Mouse (Mus musculus) heart, adult 2 months (tissue): Measurements from ENCODE around the gene Prdm16. TPM values are rescaled to one million over a fixed set of nuclear protein-coding genes. Genes with fewer than 3 reads are reported as not detected.

Experiments
- DNase-seq, 2 experiments: peaks; one replicate each; pipeline ENCODE4 v3.0.0; 2021
- H3K27ac ChIP-seq: fragments of 200-600 bp; 2 replicates; pipeline ENCODE4 v1.8.1; 2022
- H3K27me3 ChIP-seq: fragments of 200-500 bp; 2 replicates; pipeline ENCODE4 v1.6.1; 2012; ENCODE audit warnings: mild to moderate bottlenecking, low read length, inconsistent platforms, mixed read lengths; ENCODE audit not compliant: control insufficient read depth, insufficient read depth
- H3K36me3 ChIP-seq: fragments of 200-500 bp; 2 replicates; pipeline ENCODE4 v1.6.1; 2012; ENCODE audit warnings: low read length, inconsistent platforms; ENCODE audit not compliant: control insufficient read depth, insufficient read depth
- H3K4me1 ChIP-seq: fragments of 200-500 bp; 2 replicates; pipeline ENCODE4 v1.6.1; 2011; ENCODE audit warnings: low read length; ENCODE audit not compliant: control insufficient read depth, insufficient read depth
- H3K4me3 ChIP-seq: fragments of 200-600 bp; 2 replicates; pipeline ENCODE4 v1.8.1; 2022
- H3K79me2 ChIP-seq: fragments of 200-500 bp; replicated peaks from 2 replicates; pipeline ENCODE4 v1.6.1; 2012; ENCODE audit warnings: mild to moderate bottlenecking, inconsistent platforms, low read length, moderate library complexity, mixed read lengths; ENCODE audit not compliant: control insufficient read depth, insufficient read depth
- H3K9ac ChIP-seq: fragments of 200-500 bp; 2 replicates; pipeline ENCODE4 v1.6.1; 2012; ENCODE audit warnings: low read depth, mild to moderate bottlenecking, control low read depth, inconsistent platforms, low read length, mixed read lengths
- CTCF ChIP-seq: fragments of 200-600 bp; IDR thresholded peaks from 2 replicates; pipeline ENCODE4 v1.8.1; 2022; ENCODE audit warnings: antibody characterized with exemption, mild to moderate bottlenecking, moderate library complexity
- EP300 ChIP-seq: fragments of 200-500 bp; IDR thresholded peaks from 2 replicates; pipeline ENCODE4 v1.6.1; 2011; ENCODE audit warnings: low read depth, low read length, control low read depth; ENCODE audit not compliant: insufficient read depth
- POLR2A ChIP-seq: fragments of 200-500 bp; IDR thresholded peaks from 2 replicates; pipeline ENCODE4 v1.6.1; 2011; ENCODE audit warnings: mild to moderate bottlenecking, low read depth, low read length, control low read depth; ENCODE audit not compliant: insufficient read depth
- WGBS: fragments of 180-500 bp; shearing (Covaris S2); methylation state at CpG from one replicate; pipeline ENCODE4 v1.1.7; 2018; 5-methylcytosine and 5-hydroxymethylcytosine counted together
- intact Hi-C: fragments of 180-260 bp; cut with DNase I; formaldehyde crosslinking; loops from one replicate; pipeline ENCODE4 v1.15.1; 2025
- long read RNA-seq: library from polyadenylated mRNA; stranded (forward); transcript quantifications from one replicate; pipeline ENCODE4 v2.0.0, GENCODE M21; 2021
- polyA plus RNA-seq: library from polyadenylated mRNA; depleted of rRNA; stranded (reverse); fragments of >200 nt; gene quantifications from 2 replicates; pipeline ENCODE4 v1.2.3, GENCODE M21; 2012; rRNA removed
- total RNA-seq, 2 experiments: library from RNA; stranded (reverse); gene quantifications; 2 replicates each; pipeline ENCODE4 v1.2.3; 2021

Gene Prdm16
- total RNA-seq = 10 to 100 TPM; 16.8 to 18.1 TPM
- 7.6 and 10.8 TPM in 2 replicates for polyA plus RNA-seq
- long read RNA-seq, partial matches to known transcripts = 1 of 7 reads
- long read RNA-seq, other reads (novel, unspliced or antisense) = 6 of 7 reads

DNA sequence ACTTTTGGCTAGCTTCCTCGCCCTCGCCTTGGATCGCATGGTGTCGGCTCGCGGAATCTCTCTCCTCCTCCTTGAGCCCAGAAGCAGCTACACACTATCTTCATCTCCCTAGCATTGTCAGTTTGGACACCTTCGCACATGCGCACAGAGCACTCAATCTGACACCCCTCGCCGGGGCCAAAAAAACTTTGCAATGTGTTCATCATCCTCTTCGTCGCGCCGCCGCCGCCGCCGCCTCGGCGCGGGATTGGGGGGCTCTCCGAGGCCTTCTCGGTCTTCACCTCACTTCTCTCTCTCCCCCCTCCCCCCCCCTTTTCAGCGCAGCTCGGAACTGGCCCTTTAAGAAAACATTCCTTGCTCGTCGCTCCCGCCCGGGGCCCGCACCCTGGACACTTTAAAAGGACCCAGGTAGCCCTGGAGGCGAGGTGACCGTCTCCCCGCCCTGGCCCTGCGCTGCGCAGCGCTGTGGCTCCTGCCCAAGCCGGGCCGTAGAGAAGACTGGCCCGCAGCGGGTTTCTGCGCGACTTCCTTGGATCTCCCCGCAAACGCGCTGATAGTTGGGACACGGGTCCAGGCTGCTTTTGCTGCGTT is at the start of gene Prdm16:
Gene Prdm16, minus strand, starts transcription at position 153 of the 591 bp plus-strand sequence.
- WGBS = under 1% methylated on average over 47 of the region's 47 CpGs
- H3K36me3 ChIP-seq = no peaks in the 10 kb centered on the region
- no peaks in the 10 kb centered on the region for H3K79me2 ChIP-seq
- 0 out of 2 replicates have a peak, but pooled peaks cover 2% of the 10 kb centered on the region for H3K4me1 ChIP-seq
- H3K9ac ChIP-seq = peak within 1 kb of the TSS; percentile 93
- peak within 1 kb of the TSS; percentile 91 for H3K27ac ChIP-seq
- 0 out of 2 replicates have a peak, but pooled peaks have one; percentile 9 for TF ChIP-seq EP300
- no peak for TF ChIP-seq CTCF
- TF ChIP-seq POLR2A = peak; percentile 70
- H3K27me3 ChIP-seq = peaks cover 9% of the 10 kb centered on the region
- DNase-seq = peak; percentile 66 to 76
- H3K4me3 ChIP-seq = peak within 1 kb of the TSS; percentile 77
- intact Hi-C loops = loop anchor here (2.0 to 5.0 kb wide), 3 partner anchors 140 to 305 kb away; no protein-coding TSS in a partner anchor

DNA sequence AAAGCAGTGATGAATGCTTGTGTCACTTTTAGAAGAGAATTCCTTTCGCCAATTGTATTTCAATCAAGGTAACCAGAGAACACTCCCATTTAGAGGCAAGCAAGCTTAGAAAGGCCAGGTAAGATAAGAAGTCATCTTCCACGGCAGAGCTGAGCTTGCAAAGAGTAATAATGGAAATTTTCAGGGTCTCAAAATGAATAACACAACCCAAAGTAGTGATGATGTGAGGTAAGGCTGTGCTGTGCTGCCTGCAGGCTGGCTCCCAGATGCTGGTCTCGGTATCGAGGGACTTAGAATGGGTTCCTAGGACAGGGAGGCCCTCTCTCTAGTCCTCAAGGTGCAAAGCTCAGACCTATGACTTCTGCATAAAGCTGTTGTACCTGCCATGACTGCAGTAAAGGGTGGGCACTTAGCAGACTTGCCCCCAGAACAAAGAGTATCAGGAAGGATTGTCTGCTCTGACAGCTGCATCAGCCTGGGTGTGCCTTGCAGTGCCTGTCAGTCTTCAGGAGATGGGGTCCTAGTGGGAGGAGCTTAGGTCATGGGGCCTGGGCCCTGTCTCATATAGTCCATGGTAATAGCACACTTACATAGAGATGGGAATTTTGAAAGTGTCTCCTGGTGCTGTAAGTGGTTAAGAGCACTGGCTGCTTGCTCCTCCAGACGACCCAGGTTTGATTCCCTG is 46.5 kb upstream of the Prdm16 start:
- Histone ChIP-seq H3K27me3 (no peaks in the 10 kb centered on the region), H3K27ac (no peak overlapping the region), H3K4me1 (no peaks in the 10 kb centered on the region), H3K36me3 (no peaks in the 10 kb centered on the region), H3K4me3 (no peak overlapping the region), H3K9ac (no peak overlapping the region), H3K79me2 (no peaks in the 10 kb centered on the region)
- intact Hi-C loops = no loop called here
- no peak for TF ChIP-seq EP300
- DNase-seq = peak in 1 of 2 experiments; percentile 10
- WGBS = 75% methylated on average over 5 of the region's 5 CpGs

DNA sequence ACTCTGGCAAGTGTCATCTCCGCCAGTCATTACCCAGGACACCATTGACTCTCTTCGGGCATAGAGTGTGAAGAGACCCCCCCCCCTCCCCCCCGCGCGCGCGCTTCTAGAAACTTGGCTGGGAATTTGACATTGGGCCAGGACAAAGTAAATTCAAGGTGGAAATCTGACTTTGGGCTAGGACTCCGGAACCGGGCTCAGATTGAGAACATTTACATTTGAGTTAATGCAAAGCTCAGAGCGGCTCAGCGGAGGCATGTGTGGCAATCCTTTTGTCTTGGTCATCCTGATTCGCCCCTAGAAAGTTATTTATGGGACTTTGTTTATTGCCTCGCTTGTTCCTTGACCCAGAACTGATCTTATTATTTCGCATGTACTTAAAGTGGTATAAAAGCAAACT is 45.6 kb upstream of the Prdm16 start:
- no peak for DNase-seq
- H3K4me3 ChIP-seq = no peak overlapping the region
- H3K79me2 ChIP-seq = no peaks in the 10 kb centered on the region
- H3K4me1 ChIP-seq = no peaks in the 10 kb centered on the region
- no peaks in the 10 kb centered on the region for H3K36me3 ChIP-seq
- H3K27me3 ChIP-seq = no peaks in the 10 kb centered on the region
- no peak overlapping the region for H3K9ac ChIP-seq
- TF ChIP-seq EP300 (no peak), CTCF (no peak), POLR2A (no peak)
- no peak overlapping the region for H3K27ac ChIP-seq
- WGBS = 63% methylated on average over 14 of the region's 14 CpGs
- intact Hi-C loops = no loop called here

DNA sequence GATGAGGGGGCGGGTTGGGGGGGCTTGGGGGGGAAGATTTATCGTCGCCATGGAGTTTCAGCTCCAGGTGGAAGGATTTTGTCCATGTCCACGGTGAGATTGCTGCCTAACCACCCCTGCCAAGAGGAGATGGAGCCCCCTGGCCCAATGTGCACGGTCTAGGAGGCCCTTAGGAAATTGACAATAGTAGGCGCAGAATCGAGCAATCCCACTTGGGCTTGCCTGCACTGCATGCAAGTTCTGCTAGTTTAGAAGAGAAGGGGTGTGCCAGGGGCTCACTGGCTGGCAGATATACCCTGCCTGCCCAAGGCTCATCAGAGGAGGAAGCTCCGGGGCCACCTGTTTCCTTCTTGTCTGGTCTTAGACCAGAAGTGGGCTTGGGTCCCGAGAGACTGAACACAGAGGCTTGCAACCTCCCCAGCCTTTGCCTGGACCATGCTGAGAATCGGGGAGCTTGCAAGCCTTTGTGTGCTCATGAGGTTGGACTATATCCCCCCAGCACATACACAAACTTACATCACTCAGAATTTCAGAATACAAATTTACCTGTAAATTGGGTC is 38.8 kb upstream of the Prdm16 start:
- H3K79me2 ChIP-seq = no peaks in the 10 kb centered on the region
- TF ChIP-seq EP300 (no peak), CTCF (no peak), POLR2A (no peak)
- H3K4me1 ChIP-seq = no peaks in the 10 kb centered on the region
- H3K36me3 ChIP-seq = no peaks in the 10 kb centered on the region
- no peaks in the 10 kb centered on the region for H3K27me3 ChIP-seq
- WGBS = 66% methylated on average over 10 of the region's 10 CpGs
- no peak overlapping the region for H3K9ac ChIP-seq
- H3K4me3 ChIP-seq = no peak overlapping the region
- intact Hi-C loops = loop anchor here (10.0 kb wide), 1 partner anchor 231 kb away; no protein-coding TSS in a partner anchor
- H3K27ac ChIP-seq = no peak overlapping the region
- DNase-seq = peak in 1 of 2 experiments; percentile 7

DNA sequence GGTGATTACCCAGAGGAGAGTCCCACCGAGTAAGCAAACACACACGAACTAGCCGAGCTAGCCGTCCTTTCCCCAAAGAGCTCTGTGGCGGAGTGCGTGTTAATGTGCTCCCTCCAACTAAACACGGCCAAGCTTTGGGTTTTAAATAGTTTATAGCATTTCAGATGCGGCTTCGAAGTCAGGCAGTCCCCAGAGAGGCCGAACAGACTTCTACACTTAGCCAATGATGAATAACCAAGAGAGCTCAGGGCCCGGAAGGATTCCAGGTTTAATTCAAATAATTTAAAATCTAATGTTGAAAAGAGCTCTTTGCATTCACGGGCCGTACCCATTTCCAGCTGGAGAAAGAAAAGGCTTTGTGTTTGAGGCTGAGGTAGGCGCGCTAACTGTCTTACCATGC is 38.3 kb upstream of the Prdm16 start:
- intact Hi-C loops = loop anchor here (1.0 to 10.0 kb wide), 3 partner anchors 35 to 346 kb away; no protein-coding TSS in a partner anchor
- H3K4me1 ChIP-seq = no peaks in the 10 kb centered on the region
- no peaks in the 10 kb centered on the region for H3K36me3 ChIP-seq
- WGBS = 58% methylated on average over 15 of the region's 15 CpGs
- no peak for TF ChIP-seq EP300
- no peak for TF ChIP-seq POLR2A
- no peak for TF ChIP-seq CTCF
- H3K27me3 ChIP-seq = no peaks in the 10 kb centered on the region
- H3K9ac ChIP-seq = no peak overlapping the region
- no peak overlapping the region for H3K4me3 ChIP-seq
- DNase-seq = peak in 1 of 2 experiments; percentile 14
- no peak overlapping the region for H3K27ac ChIP-seq
- H3K79me2 ChIP-seq = no peaks in the 10 kb centered on the region
